7 mouse cellular contexts compared by ENCODE assay signal in the genomic region with DNA sequence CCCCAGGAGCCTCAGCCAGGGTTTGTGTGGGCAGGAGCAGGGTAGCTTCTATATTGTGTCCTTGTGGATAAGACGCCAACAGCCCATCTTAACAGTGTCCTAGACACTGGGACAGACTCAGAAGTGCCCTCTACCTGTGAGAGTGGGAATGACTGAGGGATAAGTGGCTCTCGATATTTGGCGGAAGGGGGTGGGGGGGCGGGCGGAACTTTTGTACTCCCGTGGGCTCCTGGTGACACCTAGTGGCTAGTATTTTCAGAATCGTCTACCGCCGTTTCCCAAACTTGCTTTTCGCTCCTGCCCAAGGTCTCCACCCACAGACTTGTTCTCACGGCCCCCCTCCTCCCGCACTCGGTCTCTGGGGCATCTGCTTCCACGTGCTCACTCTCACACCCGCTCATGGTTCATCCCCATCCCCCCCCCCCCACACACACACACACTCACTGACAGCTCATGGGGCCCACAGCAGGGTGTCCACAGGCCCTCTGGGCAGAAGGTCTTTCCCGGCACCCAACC. TPM values are rescaled to one million over a fixed set of nuclear protein-coding genes. Genes with fewer than 3 reads are reported as not detected.
DNase-seq lines count a peak whose midpoint lies in the region; ATAC-seq and TF ChIP-seq lines count a peak whose summit lies in the region.

No protein-coding gene starts in this region.

- H3K27ac ChIP-seq in gastrocnemius, adult 2 months = no peak overlapping the region
- no peak overlapping the region for H3K27ac ChIP-seq in hindbrain, postnatal 0 days

- no peaks in the 10 kb centered on the region for H3K27me3 ChIP-seq in hindbrain, postnatal 0 days (ENCODE audit: insufficient read depth, low read length)

- no peak overlapping the region for H3K4me3 ChIP-seq in gastrocnemius, adult 2 months
- no peak overlapping the region for H3K4me3 ChIP-seq in hindbrain, postnatal 0 days (ENCODE audit: low read length)

- no peaks in the 10 kb centered on the region for H3K9me3 ChIP-seq in hindbrain, postnatal 0 days (ENCODE audit: low read length)

- ATAC-seq in hindbrain, postnatal 0 days = peak; percentile 84

- WGBS in hindbrain, postnatal 0 days = 2% methylated on average over 16 of the region's 16 CpGs

- no peak overlapping the region for H3K9ac ChIP-seq in hindbrain, postnatal 0 days (replicated peaks; ENCODE audit: low read length)

- 0 out of 2 replicates have a peak overlapping the region, but pooled peaks have one; percentile 13 for H3K4me2 ChIP-seq in hindbrain, postnatal 0 days (ENCODE audit: low read depth, low read length)

- no peaks in the 10 kb centered on the region for H3K4me1 ChIP-seq in hindbrain, postnatal 0 days (ENCODE audit: insufficient read depth, low read length)

- peak; percentile 95 for DNase-seq in adipocyte (ENCODE audit: low spot score)
- peak; percentile 70 to 79 for DNase-seq in cerebellum, postnatal 36 days
- DNase-seq in gastrocnemius, adult 2 months = peak; percentile 81
- DNase-seq in hindbrain, postnatal 0 days (ENCODE audit: low spot score) = peak; percentile 94
- DNase-seq in left cerebral cortex, adult 11 months (ENCODE audit: low spot score) = peak; percentile 41
- peak; percentile 55 to 87 for DNase-seq in lung, postnatal 4 days
- peak; percentile 66 for DNase-seq in right cerebral cortex, adult 18-20 months

- no peaks in the 10 kb centered on the region for H3K36me3 ChIP-seq in hindbrain, postnatal 0 days (ENCODE audit: insufficient read depth, low read length)

- intact Hi-C loops in gastrocnemius, adult 2 months (cut with DNase I) = loop anchor here (1.0 to 10.0 kb wide), 5 partner anchors 53 to 495 kb away; a partner anchor contains a TSS

- no peak; the same call in none of the 2 replicates for TF ChIP-seq CTCF in gastrocnemius, adult 2 months (IDR thresholded peaks at IDR 0.05)
- peak; percentile 88 for TF ChIP-seq CTCF in hindbrain, postnatal 0 days (IDR thresholded peaks at IDR 0.05; ENCODE audit: low read depth)

RNA-seq across cellular contexts. Expression of a gene that starts 14.3 kb away (rescaled TPM):
- total RNA-seq in gastrocnemius, adult 2 months (2021) = under 1 TPM; 0.31 to 0.47 TPM
- 62.9 and 70.2 TPM in 2 replicates for total RNA-seq in hindbrain, postnatal 0 days (2014; rRNA removed)
- 47.8 and 52.8 TPM in 2 replicates for polyA plus RNA-seq in hindbrain, postnatal 0 days (2015; fragmentation: Nextera tagmentation; extraction: Ambion mirVana)

RNA-seq across cellular contexts. Expression of a gene that starts 43.4 kb away (rescaled TPM):
- 1 to 10 TPM; 7.5 to 8.6 TPM for total RNA-seq in gastrocnemius, adult 2 months (2021)
- total RNA-seq in hindbrain, postnatal 0 days (2014; rRNA removed) = 132 and 137 TPM in 2 replicates
- 20.2 and 20.7 TPM in 2 replicates for polyA plus RNA-seq in hindbrain, postnatal 0 days (2015; fragmentation: Nextera tagmentation; extraction: Ambion mirVana)

RNA-seq across cellular contexts. Expression of a gene that starts 52.8 kb away (rescaled TPM):
- 1 to 10 TPM; 3.0 to 4.2 TPM for total RNA-seq in gastrocnemius, adult 2 months (2021)
- total RNA-seq in hindbrain, postnatal 0 days (2014; rRNA removed) = 8.3 and 9.8 TPM in 2 replicates
- 1.1 TPM in 2 replicates for polyA plus RNA-seq in hindbrain, postnatal 0 days (2015; fragmentation: Nextera tagmentation; extraction: Ambion mirVana)

Comparison
In these comparisons a context has a peak if more than half of its experiments do, and no peak if none do; other contexts are left out.
1. DNase-seq: peak in every context shown above with its lines; median percentile 95 in adipocyte; 94 in hindbrain, postnatal 0 days; 81 in gastrocnemius, adult 2 months; 74 in cerebellum, postnatal 36 days; 71 in lung, postnatal 4 days; 66 in right cerebral cortex, adult 18-20 months; 41 in left cerebral cortex, adult 11 months.
2. RNA of a gene that starts 14.3 kb away (total RNA-seq): 62.9 to 70.2 TPM in hindbrain, postnatal 0 days; 0.31 to 0.47 TPM in gastrocnemius, adult 2 months; every median in the first group is over 10 times any median in the second.
3. RNA of a gene that starts 43.4 kb away (total RNA-seq): 132 to 137 TPM in hindbrain, postnatal 0 days; 7.5 to 8.6 TPM in gastrocnemius, adult 2 months; every median in the first group is over 10 times any median in the second.